Mouse (Mus musculus) kidney, postnatal 4 days (tissue): Measurements from ENCODE around the gene Gm14496.
"Not testable (repeated sequence)": the region's sequence is repeated elsewhere in the genome, so short reads cannot be mapped to it uniquely, and the experiment has no call there.

ENCODE experiments used
- DNase-seq, 2 experiments: peaks; one replicate each; pipeline ENCODE4 v3.0.0; 2021; ENCODE audit warnings: mixed read lengths in 2 of 2

The Gm14496 gene

GRCm38 (mm10) chr2:181990829-181991228 is at the start of gene Gm14496:
Gm14496 (plus strand) TSS chr2:181991129.
- no peak for DNase-seq

GRCm38 (mm10) chr2:181952747-181953680 is 37.9 kb upstream of the Gm14496 start:
- DNase-seq, result peak; percentile 7 to 29

GRCm38 (mm10) chr2:181968395-181968794 is 22.5 kb upstream of the Gm14496 start:
- no peak for DNase-seq

- DNase-seq, result no peak
Observed at GRCm38 (mm10) chr2:181969187-181969586, 21.7 kb upstream of the Gm14496 start.

- not testable (repeated sequence) for DNase-seq
Observed at GRCm38 (mm10) chr2:181981969-181982368, 9.0 kb upstream of the Gm14496 start.
